Mouse (Mus musculus) liver, embryonic 14.5 days (tissue): ENCODE results near the gene Ap5z1.

Experiments used
- CTCF ChIP-seq: IDR thresholded peaks from 2 replicates; pipeline ENCODE4 v1.5.1; 2016; ENCODE audit warnings: antibody characterized with exemption, low read depth, control low read depth
- EP300 ChIP-seq: IDR thresholded peaks from 2 replicates; pipeline ENCODE4 v1.6.1; 2016; ENCODE audit warnings: antibody characterized with exemption, low read depth

GRCm38 (mm10) chr5:142415401-142415800 is 48.3 kb upstream of the Ap5z1 start:
- TF ChIP-seq CTCF (no peak), EP300 (no peak)
